Mouse (Mus musculus) ES-E14 (cell line): ENCODE results near the gene Flnc.

Experiments
- HCFC1 ChIP-seq: IDR thresholded peaks from 2 replicates; pipeline ENCODE4 v1.6.1; 2012; ENCODE audit warnings: low read length, inconsistent platforms, borderline replicate concordance; ENCODE audit not compliant: insufficient read depth
- ZC3H11A ChIP-seq: IDR thresholded peaks from 2 replicates; pipeline ENCODE4 v1.6.1; 2012; ENCODE audit warnings: low read depth, mild to moderate bottlenecking, inconsistent platforms, low read length, borderline replicate concordance

DNA sequence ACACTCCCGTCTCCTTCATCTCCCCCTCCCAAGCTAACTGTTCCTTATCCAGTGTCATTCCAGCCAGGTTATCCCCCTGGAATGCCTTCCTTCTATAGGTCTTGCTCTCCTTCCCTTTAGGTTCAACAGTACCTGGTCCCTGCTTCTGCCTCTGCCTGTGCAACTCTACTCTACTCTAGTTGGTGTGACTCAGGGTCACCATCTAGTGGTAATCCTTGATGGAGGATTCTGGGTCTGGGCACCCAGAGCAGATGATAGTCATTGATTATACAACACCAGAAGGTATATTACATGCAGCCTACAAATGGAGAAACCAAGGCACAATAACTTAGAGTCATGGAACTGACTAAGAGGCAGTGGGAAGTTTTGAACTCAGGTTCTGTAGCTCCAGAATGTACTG lies 68.5 kb downstream of the Flnc start:
- TF ChIP-seq HCFC1: no peak
- TF ChIP-seq ZC3H11A: no peak
